Mouse (Mus musculus) small intestine, adult 2 months (tissue): Measurements from ENCODE around the gene Alg13.
A peak's percentile ranks its signal among the peaks of the same experiment; 100 is the strongest.

Experiments used
- CTCF ChIP-seq: fragments of 200-500 bp; IDR thresholded peaks from 2 replicates; pipeline ENCODE4 v1.5.1; 2012; ENCODE audit warnings: low read depth, mild to moderate bottlenecking, control low read depth, inconsistent platforms, low read length, moderate library complexity, mixed read lengths; ENCODE audit not compliant: insufficient replicate concordance, insufficient read length; ENCODE audit errors: extremely low read depth
- POLR2A ChIP-seq: fragments of 200-500 bp; IDR thresholded peaks from 2 replicates; pipeline ENCODE4 v1.6.1; 2012; ENCODE audit warnings: low read depth, mild to moderate bottlenecking, control low read depth, inconsistent platforms, low read length, moderate library complexity

GRCm38 (mm10) chrX:144403526-144403925 lies 85.9 kb downstream of the Alg13 start:
- peak; percentile 61; the same call in 1 of the 2 replicates for TF ChIP-seq CTCF
- no peak for TF ChIP-seq POLR2A
